Mouse (Mus musculus): ENCODE measurements around the gene Fam78b. TPM values are rescaled to one million over a fixed set of nuclear protein-coding genes. Genes with fewer than 3 reads are reported as not detected.

Fam78b gene
- polyA plus RNA-seq, 1 experiment from 2014 or later: 7.1 TPM

GRCm38 (mm10) chr1:167116733-167117132 is 115.5 kb downstream of the Fam78b start:
- ATAC-seq (ENCODE audit: low FRiP score) (no peak), DNase-seq (ENCODE audit: low spot score, missing footprints) (peak; percentile 66)
- H3K27ac ChIP-seq (ENCODE audit: low read depth, low read length): no peak overlapping the region
- H3K36me3 ChIP-seq (ENCODE audit: control insufficient read depth, insufficient read depth, low read length): no peaks in the 10 kb centered on the region
- H3K9ac ChIP-seq (ENCODE audit: low read length): no peak overlapping the region
- no peaks in the 10 kb centered on the region for H3K9me3 ChIP-seq (ENCODE audit: control insufficient read depth, low read length)
- H3K4me2 ChIP-seq: no peak overlapping the region
- peaks cover 3% of the 10 kb centered on the region; the same call in 1 of the 2 replicates for H3K4me1 ChIP-seq (ENCODE audit: control insufficient read depth, insufficient read depth, low read length)
- H3K4me3 ChIP-seq (ENCODE audit: low read depth, low read length): no peak overlapping the region
- no peaks in the 10 kb centered on the region for H3K27me3 ChIP-seq (ENCODE audit: control insufficient read depth, insufficient read depth, low read length)
- WGBS: 75% methylated on average over 3 of the region's 3 CpGs

- H3K4me2 ChIP-seq: no peak overlapping the region
- ATAC-seq (ENCODE audit: low FRiP score) (no peak), DNase-seq (ENCODE audit: low spot score, missing footprints) (peak; percentile 39)
- H3K27ac ChIP-seq (ENCODE audit: low read depth, low read length): no peak overlapping the region
- H3K27me3 ChIP-seq (ENCODE audit: control insufficient read depth, insufficient read depth, low read length): no peaks in the 10 kb centered on the region
- no peak overlapping the region for H3K9ac ChIP-seq (ENCODE audit: low read length)
- 75% methylated on average over 7 of the region's 7 CpGs for WGBS
- H3K4me3 ChIP-seq (ENCODE audit: low read depth, low read length): no peak overlapping the region
- H3K36me3 ChIP-seq (ENCODE audit: control insufficient read depth, insufficient read depth, low read length): no peaks in the 10 kb centered on the region
- no peaks in the 10 kb centered on the region for H3K9me3 ChIP-seq (ENCODE audit: control insufficient read depth, low read length)
- H3K4me1 ChIP-seq (ENCODE audit: control insufficient read depth, insufficient read depth, low read length): peaks cover 3% of the 10 kb centered on the region; the same call in 1 of the 2 replicates
These were observed 117.8 kb downstream of the Fam78b start for GRCm38 (mm10) chr1:167118971-167119370.

GRCm38 (mm10) chr1:167119439-167119838 is 118.2 kb downstream of the Fam78b start:
- H3K9ac ChIP-seq (ENCODE audit: low read length): no peak overlapping the region
- H3K4me1 ChIP-seq (ENCODE audit: control insufficient read depth, insufficient read depth, low read length): peaks cover 3% of the 10 kb centered on the region; the same call in 1 of the 2 replicates
- DNase-seq (ENCODE audit: low spot score, missing footprints): no peak
- H3K9me3 ChIP-seq (ENCODE audit: control insufficient read depth, low read length): no peaks in the 10 kb centered on the region
- ATAC-seq (ENCODE audit: low FRiP score): peak; percentile 41; the same call in 1 of the 2 replicates
- H3K36me3 ChIP-seq (ENCODE audit: control insufficient read depth, insufficient read depth, low read length): no peaks in the 10 kb centered on the region
- H3K27ac ChIP-seq (ENCODE audit: low read depth, low read length): no peak overlapping the region
- H3K27me3 ChIP-seq (ENCODE audit: control insufficient read depth, insufficient read depth, low read length): no peaks in the 10 kb centered on the region
- H3K4me2 ChIP-seq: no peak overlapping the region
- no peak overlapping the region for H3K4me3 ChIP-seq (ENCODE audit: low read depth, low read length)
- 58% methylated on average over 8 of the region's 8 CpGs for WGBS

- H3K4me1 ChIP-seq (ENCODE audit: control insufficient read depth, insufficient read depth, low read length): no peaks in the 10 kb centered on the region
- ATAC-seq (ENCODE audit: low FRiP score): no peak
- no peaks in the 10 kb centered on the region for H3K27me3 ChIP-seq (ENCODE audit: control insufficient read depth, insufficient read depth, low read length)
- H3K27ac ChIP-seq (ENCODE audit: low read depth, low read length): no peak overlapping the region
- H3K9ac ChIP-seq (ENCODE audit: low read length): no peak overlapping the region
- H3K9me3 ChIP-seq (ENCODE audit: control insufficient read depth, low read length): no peaks in the 10 kb centered on the region
- no peak for DNase-seq (ENCODE audit: low spot score, missing footprints)
- WGBS: 83% methylated on average over 2 of the region's 2 CpGs
- H3K4me2 ChIP-seq: no peak overlapping the region
- H3K4me3 ChIP-seq (ENCODE audit: low read depth, low read length): no peak overlapping the region
- no peaks in the 10 kb centered on the region for H3K36me3 ChIP-seq (ENCODE audit: control insufficient read depth, insufficient read depth, low read length)
These were observed 121.2 kb downstream of the Fam78b start for GRCm38 (mm10) chr1:167122436-167122835.

- DNase-seq (ENCODE audit: low spot score, missing footprints) (no peak), ATAC-seq (ENCODE audit: low FRiP score) (no peak)
- Histone ChIP-seq H3K4me1 (ENCODE audit: control insufficient read depth, insufficient read depth, low read length) (no peaks in the 10 kb centered on the region), H3K4me3 (ENCODE audit: low read depth, low read length) (no peak overlapping the region), H3K27ac (ENCODE audit: low read depth, low read length) (no peak overlapping the region), H3K36me3 (ENCODE audit: control insufficient read depth, insufficient read depth, low read length) (no peaks in the 10 kb centered on the region), H3K4me2 (no peak overlapping the region), H3K27me3 (ENCODE audit: control insufficient read depth, insufficient read depth, low read length) (no peaks in the 10 kb centered on the region), H3K9ac (ENCODE audit: low read length) (no peak overlapping the region), H3K9me3 (ENCODE audit: control insufficient read depth, low read length) (no peaks in the 10 kb centered on the region)
These were observed 122.3 kb downstream of the Fam78b start for GRCm38 (mm10) chr1:167123551-167123950.

- Histone ChIP-seq H3K36me3 (ENCODE audit: control insufficient read depth, insufficient read depth, low read length) (no peaks in the 10 kb centered on the region), H3K27me3 (ENCODE audit: control insufficient read depth, insufficient read depth, low read length) (no peaks in the 10 kb centered on the region), H3K4me2 (no peak overlapping the region), H3K4me3 (ENCODE audit: low read depth, low read length) (no peak overlapping the region), H3K9ac (ENCODE audit: low read length) (no peak overlapping the region), H3K4me1 (ENCODE audit: control insufficient read depth, insufficient read depth, low read length) (no peaks in the 10 kb centered on the region), H3K27ac (ENCODE audit: low read depth, low read length) (no peak overlapping the region), H3K9me3 (ENCODE audit: control insufficient read depth, low read length) (no peaks in the 10 kb centered on the region)
- WGBS: 84% methylated on average over 3 of the region's 3 CpGs
- no peak for DNase-seq (ENCODE audit: low spot score, missing footprints)
- ATAC-seq (ENCODE audit: low FRiP score): no peak
These were observed 124.7 kb downstream of the Fam78b start for GRCm38 (mm10) chr1:167125870-167126269.

GRCm38 (mm10) chr1:167126292-167126691 is 125.1 kb downstream of the Fam78b start:
- DNase-seq (ENCODE audit: low spot score, missing footprints): no peak
- Histone ChIP-seq H3K4me1 (ENCODE audit: control insufficient read depth, insufficient read depth, low read length) (no peaks in the 10 kb centered on the region), H3K36me3 (ENCODE audit: control insufficient read depth, insufficient read depth, low read length) (no peaks in the 10 kb centered on the region), H3K4me2 (no peak overlapping the region), H3K9ac (ENCODE audit: low read length) (no peak overlapping the region), H3K27me3 (ENCODE audit: control insufficient read depth, insufficient read depth, low read length) (no peaks in the 10 kb centered on the region), H3K27ac (ENCODE audit: low read depth, low read length) (no peak overlapping the region), H3K4me3 (ENCODE audit: low read depth, low read length) (no peak overlapping the region), H3K9me3 (ENCODE audit: control insufficient read depth, low read length) (no peaks in the 10 kb centered on the region)
- ATAC-seq (ENCODE audit: low FRiP score): no peak
- 76% methylated on average over 4 of the region's 4 CpGs for WGBS

- H3K4me1 ChIP-seq (ENCODE audit: control insufficient read depth, insufficient read depth, low read length): no peaks in the 10 kb centered on the region
- H3K27ac ChIP-seq (ENCODE audit: low read depth, low read length): no peak overlapping the region
- no peak overlapping the region for H3K9ac ChIP-seq (ENCODE audit: low read length)
- H3K4me3 ChIP-seq (ENCODE audit: low read depth, low read length): no peak overlapping the region
- DNase-seq (ENCODE audit: low spot score, missing footprints) (no peak), ATAC-seq (ENCODE audit: low FRiP score) (no peak)
- no peaks in the 10 kb centered on the region; the same call in 1 of the 2 replicates for H3K9me3 ChIP-seq (ENCODE audit: control insufficient read depth, low read length)
- H3K36me3 ChIP-seq (ENCODE audit: control insufficient read depth, insufficient read depth, low read length): no peaks in the 10 kb centered on the region
- H3K27me3 ChIP-seq (ENCODE audit: control insufficient read depth, insufficient read depth, low read length): no peaks in the 10 kb centered on the region
- no peak overlapping the region for H3K4me2 ChIP-seq
- WGBS: 87% methylated on average over 5 of the region's 5 CpGs
These were observed 134.5 kb downstream of the Fam78b start for GRCm38 (mm10) chr1:167135748-167136147.

Data from midbrain, embryonic 11.5 days (tissue).